Mouse (Mus musculus) A20 (cell line): ENCODE results near the gene Tlx2.
A peak's percentile ranks its signal among the peaks of the same experiment; 100 is the strongest.

Source experiments
- DNase-seq: peaks from one replicate; pipeline ENCODE4 v3.0.0-alpha.2; 2011; ENCODE audit warnings: low read depth, low spot score

The Tlx2 gene

GRCm38 (mm10) chr6:83054871-83055431, 15.1 kb downstream of the Tlx2 start, which contains the start of gene Htra2:
TSS of gene Htra2 (minus strand) at chr6:83055273.
- DNase-seq, result peak; percentile 39

GRCm38 (mm10) chr6:83054074-83054851, 15.8 kb downstream of the Tlx2 start, which contains the start of gene Aup1:
TSS of gene Aup1 (plus strand) at chr6:83054521.
- DNase-seq, result peak; percentile 93

- DNase-seq, result peak; percentile 58
These were observed 16.7 kb downstream of the Tlx2 start for GRCm38 (mm10) chr6:83053136-83053960.

- no peak for DNase-seq
These were observed 20.7 kb downstream of the Tlx2 start for GRCm38 (mm10) chr6:83049367-83049766.

- peak; percentile 44 for DNase-seq
These were observed 25.4 kb downstream of the Tlx2 start for GRCm38 (mm10) chr6:83044742-83045141.

- DNase-seq, result no peak
These were observed 26.1 kb downstream of the Tlx2 start for GRCm38 (mm10) chr6:83043993-83044392.

GRCm38 (mm10) chr6:83043561-83043960, 26.5 kb downstream of the Tlx2 start:
- DNase-seq, result no peak

GRCm38 (mm10) chr6:83040601-83041000, 29.5 kb downstream of the Tlx2 start:
- no peak for DNase-seq

GRCm38 (mm10) chr6:83038496-83039012, 31.5 kb downstream of the Tlx2 start:
- peak; percentile 85 for DNase-seq

GRCm38 (mm10) chr6:83037188-83037587, 32.9 kb downstream of the Tlx2 start:
- no peak for DNase-seq

GRCm38 (mm10) chr6:83034463-83035055, 35.5 kb downstream of the Tlx2 start:
- DNase-seq, result no peak

- DNase-seq, result peak; percentile 75
These were observed 36.6 kb downstream of the Tlx2 start, which contains the start of the genes Dok1 and Loxl3 for GRCm38 (mm10) chr6:83033249-83034185. TSS of gene Dok1 (minus strand) at chr6:83033471. TSS of gene Loxl3 (plus strand) at chr6:83034173.

GRCm38 (mm10) chr6:83032769-83033191, 37.3 kb downstream of the Tlx2 start:
- DNase-seq, result peak; percentile 65

GRCm38 (mm10) chr6:83031921-83032590, 38.0 kb downstream of the Tlx2 start:
- DNase-seq, result no peak

- no peak for DNase-seq
These were observed 39.0 kb downstream of the Tlx2 start for GRCm38 (mm10) chr6:83031111-83031510.

GRCm38 (mm10) chr6:83029777-83030176, 40.3 kb downstream of the Tlx2 start:
- no peak for DNase-seq

- DNase-seq, result no peak
These were observed 42.4 kb downstream of the Tlx2 start for GRCm38 (mm10) chr6:83027706-83028105.

GRCm38 (mm10) chr6:83027293-83027692, 42.8 kb downstream of the Tlx2 start:
- DNase-seq, result no peak

GRCm38 (mm10) chr6:83025221-83025620, 44.9 kb downstream of the Tlx2 start:
- no peak for DNase-seq

- DNase-seq, result no peak
These were observed 45.7 kb downstream of the Tlx2 start for GRCm38 (mm10) chr6:83024421-83024820.
